Mouse (Mus musculus) cerebellum, adult 18-20 months (tissue): ENCODE measurements around the gene Ptrh2.
"Not testable (repeated sequence)": the region's sequence is repeated elsewhere in the genome, so short reads cannot be mapped to it uniquely, and the experiment has no call there.

Source experiments
- DNase-seq, 2 experiments: peaks; one replicate each; pipeline ENCODE4 v3.0.0; 2021

Ptrh2 gene

DNA sequence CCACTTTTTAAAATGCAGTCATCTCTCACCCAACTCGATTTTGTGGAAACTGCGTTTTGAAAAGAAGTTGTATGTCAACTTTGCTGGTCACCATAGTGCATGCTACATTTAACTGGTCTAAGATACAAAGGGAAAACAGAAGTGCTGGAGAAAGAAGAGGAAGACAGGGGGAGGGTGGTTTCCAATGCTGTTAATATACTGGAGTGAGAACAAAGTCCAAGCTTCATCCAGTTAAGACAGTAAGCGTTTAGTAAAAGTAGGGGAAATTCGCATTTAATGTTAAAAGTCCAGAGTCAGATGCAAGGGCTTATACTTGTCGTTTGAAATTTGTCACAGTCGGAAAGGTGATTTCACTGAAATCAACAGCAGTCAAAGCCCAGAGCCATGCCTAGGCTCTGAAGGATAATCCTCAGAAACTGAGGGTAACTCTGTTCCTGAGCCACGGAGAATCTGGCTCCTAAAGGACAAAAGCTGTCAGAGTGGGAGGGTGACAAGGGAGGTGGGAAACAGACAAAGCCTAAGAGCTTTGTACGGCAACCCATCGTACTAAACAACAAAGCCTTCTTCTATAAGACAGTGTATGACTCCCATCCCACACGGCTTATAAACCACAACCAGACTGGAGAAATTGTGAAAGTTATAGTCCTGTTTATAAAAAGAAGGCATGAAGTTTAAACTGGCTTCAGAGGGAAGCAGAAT lies 50.6 kb downstream of the Ptrh2 start:
- no peak for DNase-seq

DNA sequence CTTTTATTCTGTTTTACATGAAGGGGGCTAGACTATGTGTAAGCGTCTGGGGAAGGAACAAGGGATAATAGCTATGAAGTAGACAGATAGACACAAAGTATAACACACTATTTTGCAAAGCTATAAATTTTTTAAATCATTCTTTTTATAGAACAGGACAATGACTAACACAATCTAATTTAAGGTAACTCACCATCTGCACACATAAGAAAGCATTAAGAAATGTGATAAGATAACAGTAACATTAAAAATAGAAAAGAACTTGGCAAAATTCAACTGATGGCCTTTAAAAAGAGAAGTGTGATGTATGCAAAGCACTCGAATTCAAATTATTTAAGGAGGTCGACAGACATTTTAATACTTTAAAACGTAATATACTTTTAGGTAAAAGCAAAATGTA lies 51.2 kb downstream of the Ptrh2 start:
- DNase-seq, result no peak

DNA sequence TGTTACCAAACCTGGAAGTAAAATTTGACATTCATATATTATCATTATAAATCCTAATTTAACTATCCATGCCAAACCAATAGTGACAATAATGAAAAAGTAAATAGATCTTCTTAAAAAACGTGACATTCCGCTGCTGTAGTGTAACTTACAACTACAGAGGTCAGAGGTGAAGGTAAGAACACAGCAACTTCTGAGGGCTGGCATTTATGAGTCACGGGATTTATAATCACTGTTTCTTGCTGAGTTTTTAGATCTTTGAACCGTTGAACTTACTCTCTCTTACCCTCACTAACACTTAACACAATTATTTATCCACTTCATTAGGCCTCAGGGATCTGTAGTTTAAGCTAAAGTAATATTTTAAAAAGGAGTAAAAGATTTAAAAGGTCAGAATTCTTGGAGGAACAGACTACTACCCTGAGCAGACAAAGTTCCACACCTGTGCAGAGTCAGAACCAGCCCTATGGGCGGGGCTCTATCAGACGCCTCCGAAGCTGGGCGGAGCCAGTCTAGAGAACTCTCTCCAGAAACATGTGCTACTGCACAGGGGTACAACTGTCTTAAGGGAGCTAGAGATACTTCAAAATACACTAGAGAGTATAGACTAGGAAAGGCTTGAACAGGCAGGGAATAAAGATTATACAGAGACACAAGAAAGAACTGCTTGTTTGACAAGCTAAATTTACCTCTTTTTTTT lies 53.7 kb downstream of the Ptrh2 start:
- DNase-seq, result no peak

DNA sequence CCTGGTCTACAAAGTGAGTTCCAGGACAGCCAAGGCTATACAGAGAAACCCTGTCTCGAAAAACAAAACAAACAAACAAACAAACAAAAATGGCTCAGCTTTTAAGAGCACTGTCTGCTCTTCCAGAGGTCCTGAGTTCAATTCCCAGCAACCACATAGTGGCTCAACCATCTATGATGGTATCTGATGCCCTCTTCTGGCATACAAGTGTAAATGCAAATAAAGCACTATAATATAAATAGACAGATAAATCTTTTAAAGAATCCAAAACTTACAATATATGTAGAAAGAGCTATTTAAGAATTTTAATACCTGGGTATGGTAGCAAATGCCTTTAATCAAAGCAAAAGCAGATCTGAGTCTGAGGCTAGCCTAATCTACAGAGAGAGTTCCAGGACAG lies 54.5 kb downstream of the Ptrh2 start:
- not testable (repeated sequence) for DNase-seq

DNA sequence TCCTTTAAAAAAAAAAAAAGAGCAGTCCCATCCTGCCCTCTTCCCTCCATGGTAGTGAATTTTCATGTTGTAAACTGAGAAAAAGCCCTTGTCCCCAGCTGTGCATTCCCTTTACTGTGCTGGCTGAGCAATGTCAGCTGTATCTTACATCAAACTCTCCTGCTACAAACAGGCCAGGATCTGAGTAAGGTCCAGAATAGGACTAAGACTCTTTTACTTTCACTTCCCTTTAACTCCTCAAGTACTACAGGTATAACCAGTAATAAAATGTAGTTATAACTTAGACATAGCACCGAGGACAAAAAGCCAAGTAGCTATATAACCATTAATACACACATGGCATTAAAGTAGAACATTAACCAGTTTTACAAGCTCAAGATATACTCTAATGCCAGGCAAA lies 55.2 kb downstream of the Ptrh2 start:
- no peak for DNase-seq

DNA sequence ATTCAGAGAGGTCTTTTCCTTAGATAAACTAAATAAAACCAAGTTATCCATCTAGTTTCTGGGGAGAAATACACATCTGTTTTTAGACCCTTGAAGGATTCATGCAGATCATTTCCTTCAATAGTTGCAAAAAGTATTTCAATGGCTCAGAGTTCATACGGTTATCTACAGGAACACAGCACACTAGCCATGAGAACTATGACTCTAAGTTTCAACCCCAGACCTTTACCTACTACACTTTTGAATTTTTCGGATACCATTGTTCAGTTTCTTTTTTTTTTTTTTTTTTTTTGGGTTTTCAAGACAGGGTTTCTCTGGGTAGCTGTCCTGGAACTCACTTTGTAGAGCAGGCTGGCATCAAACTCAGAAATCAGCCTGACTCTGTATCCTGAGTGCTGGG lies 55.7 kb downstream of the Ptrh2 start:
- DNase-seq, result no peak

DNA sequence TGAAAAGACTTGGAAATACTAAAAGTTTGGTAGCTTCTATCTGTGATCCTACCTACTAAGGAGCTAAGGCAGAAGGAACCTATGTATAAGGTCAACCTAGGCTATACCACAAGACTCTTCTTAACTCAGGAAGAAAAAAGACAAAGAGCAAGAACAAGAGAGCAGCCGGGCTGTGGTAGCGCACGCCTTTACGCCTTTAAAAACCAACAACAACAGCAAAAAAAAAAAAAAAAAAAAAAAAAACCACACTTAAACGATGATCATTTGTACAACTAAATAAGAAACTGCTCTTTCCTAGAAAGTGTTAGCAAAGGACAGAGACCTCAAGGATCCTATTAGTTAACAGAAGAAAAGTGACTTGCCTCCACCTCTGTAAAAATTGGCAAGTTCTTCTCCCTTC lies 57.7 kb downstream of the Ptrh2 start:
- DNase-seq, result no peak
